Mouse (Mus musculus) heart, adult 2 months (tissue): Measurements from ENCODE around the gene Gm6460. TPM values are rescaled to one million over a fixed set of nuclear protein-coding genes. Genes with fewer than 3 reads are reported as not detected.
"Not testable (repeated sequence)": the region's sequence is repeated elsewhere in the genome, so short reads cannot be mapped to it uniquely, and the experiment has no call there.

Source experiments
- DNase-seq, 2 experiments: peaks; one replicate each; pipeline ENCODE4 v3.0.0; 2021
- H3K27ac ChIP-seq: fragments of 200-600 bp; 2 replicates; pipeline ENCODE4 v1.8.1; 2022
- H3K27me3 ChIP-seq: fragments of 200-500 bp; 2 replicates; pipeline ENCODE4 v1.6.1; 2012; ENCODE audit warnings: mild to moderate bottlenecking, low read length, inconsistent platforms, mixed read lengths; ENCODE audit not compliant: control insufficient read depth, insufficient read depth
- H3K36me3 ChIP-seq: fragments of 200-500 bp; 2 replicates; pipeline ENCODE4 v1.6.1; 2012; ENCODE audit warnings: low read length, inconsistent platforms; ENCODE audit not compliant: control insufficient read depth, insufficient read depth
- H3K4me1 ChIP-seq: fragments of 200-500 bp; 2 replicates; pipeline ENCODE4 v1.6.1; 2011; ENCODE audit warnings: low read length; ENCODE audit not compliant: control insufficient read depth, insufficient read depth
- H3K4me3 ChIP-seq: fragments of 200-600 bp; 2 replicates; pipeline ENCODE4 v1.8.1; 2022
- H3K79me2 ChIP-seq: fragments of 200-500 bp; replicated peaks from 2 replicates; pipeline ENCODE4 v1.6.1; 2012; ENCODE audit warnings: mild to moderate bottlenecking, inconsistent platforms, low read length, moderate library complexity, mixed read lengths; ENCODE audit not compliant: control insufficient read depth, insufficient read depth
- H3K9ac ChIP-seq: fragments of 200-500 bp; 2 replicates; pipeline ENCODE4 v1.6.1; 2012; ENCODE audit warnings: low read depth, mild to moderate bottlenecking, control low read depth, inconsistent platforms, low read length, mixed read lengths
- WGBS: fragments of 180-500 bp; shearing (Covaris S2); methylation state at CpG from one replicate; pipeline ENCODE4 v1.1.7; 2018; 5-methylcytosine and 5-hydroxymethylcytosine counted together
- intact Hi-C: fragments of 180-260 bp; cut with DNase I; formaldehyde crosslinking; loops from one replicate; pipeline ENCODE4 v1.15.1; 2025
- long read RNA-seq: library from polyadenylated mRNA; stranded (forward); transcript quantifications from one replicate; pipeline ENCODE4 v2.0.0, GENCODE M21; 2021
- polyA plus RNA-seq: library from polyadenylated mRNA; depleted of rRNA; stranded (reverse); fragments of >200 nt; gene quantifications from 2 replicates; pipeline ENCODE4 v1.2.3, GENCODE M21; 2012; rRNA removed
- total RNA-seq, 2 experiments: library from RNA; stranded (reverse); gene quantifications; 2 replicates each; pipeline ENCODE4 v1.2.3; 2021

The Gm6460 gene
- total RNA-seq: not detected
- polyA plus RNA-seq: not detected in 2 replicates
- long read RNA-seq: 0 reads

DNA sequence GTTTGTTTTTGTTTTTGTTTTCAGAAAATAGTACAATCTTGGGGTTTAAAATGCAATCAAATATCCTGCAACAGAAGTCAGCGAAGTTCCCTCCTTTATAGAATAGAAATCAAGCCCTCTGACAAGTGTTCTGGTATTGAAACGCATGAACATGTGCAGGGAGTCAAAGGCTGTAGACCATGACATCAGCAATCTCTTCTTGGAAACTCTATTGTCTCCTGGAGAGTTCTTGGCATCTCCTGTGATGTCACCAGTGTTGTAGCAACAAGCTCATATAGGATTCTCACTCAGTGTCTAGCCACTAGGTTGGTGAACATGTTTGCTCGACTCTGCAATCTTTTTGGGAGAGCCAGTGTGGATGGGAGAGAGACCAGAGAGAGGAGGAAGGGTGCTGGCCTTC is at the start of gene Gm6460:
TSS of gene Gm6460 (plus strand) at position 301 of the 400 bp plus-strand sequence.
- WGBS: no CpG with 5 or more reads among the region's 3 CpGs
- H3K27me3 ChIP-seq, H3K36me3 ChIP-seq, H3K9ac ChIP-seq, H3K4me1 ChIP-seq, intact Hi-C loops, DNase-seq, H3K79me2 ChIP-seq, H3K4me3 ChIP-seq, H3K27ac ChIP-seq: not testable (repeated sequence)

Other genes starting within 250 kb of the Gm6460 start
- not detected for gene Gm8897, start 178.5 kb upstream of the Gm6460 start, total RNA-seq
- gene Gm8897, start 178.5 kb upstream of the Gm6460 start, polyA plus RNA-seq: not detected in 2 replicates
- not detected for gene Gm8906, start 92.2 kb upstream of the Gm6460 start, total RNA-seq
- gene Gm8906, start 92.2 kb upstream of the Gm6460 start, polyA plus RNA-seq: not detected in 2 replicates
- gene Gm8922, start 87.0 kb downstream of the Gm6460 start, total RNA-seq: not detected
- not detected in 2 replicates for gene Gm8922, start 87.0 kb downstream of the Gm6460 start, polyA plus RNA-seq
- not detected for gene Gm8926, start 175.6 kb downstream of the Gm6460 start, total RNA-seq
- not detected in 2 replicates for gene Gm8926, start 175.6 kb downstream of the Gm6460 start, polyA plus RNA-seq